In genomic region chr10:111537410-111537809, GRCm38 (mm10) we compare ENCODE assay signal across 13 mouse cellular contexts. TPM values are rescaled to one million over a fixed set of nuclear protein-coding genes. Genes with fewer than 3 reads are reported as not detected.
DNase-seq lines count a peak whose midpoint lies in the region; ATAC-seq and TF ChIP-seq lines count a peak whose summit lies in the region.
"Had no signal": no experiment of that assay in that cellular context is flagged by ENCODE, and none has a peak within 500 bp of the region (broad histone marks: within the 10 kb centered on the region; RNA-seq: fewer than 3 reads in every experiment).

No protein-coding gene starts in this region.

- H3K9me3 ChIP-seq in heart, embryonic 13.5 days: no peaks in the 10 kb centered on the region
- no peaks in the 10 kb centered on the region for H3K9me3 ChIP-seq in lung, embryonic 14.5 days (ENCODE audit: low read depth, low read length)
- no peaks in the 10 kb centered on the region for H3K9me3 ChIP-seq in intestine, embryonic 16.5 days (ENCODE audit: control insufficient read depth, low read length)
- H3K9me3 ChIP-seq in stomach, embryonic 14.5 days (ENCODE audit: control insufficient read depth, low read depth, low read length): peaks cover 4% of the 10 kb centered on the region; the same call in 1 of the 2 replicates
- no peaks in the 10 kb centered on the region; the same call in 1 of the 2 replicates for H3K9me3 ChIP-seq in hindbrain, embryonic 16.5 days (ENCODE audit: control insufficient read depth, low read length)

- no peaks in the 10 kb centered on the region for H3K27me3 ChIP-seq in heart, embryonic 13.5 days (replicated peaks)
- no peaks in the 10 kb centered on the region for H3K27me3 ChIP-seq in lung, embryonic 14.5 days (ENCODE audit: insufficient read depth, low read length)
- H3K27me3 ChIP-seq in intestine, embryonic 16.5 days (replicated peaks; ENCODE audit: control insufficient read depth, insufficient read depth, low read length): no peaks in the 10 kb centered on the region
- H3K27me3 ChIP-seq in stomach, embryonic 14.5 days (ENCODE audit: control insufficient read depth, insufficient read depth, low read length): no peaks in the 10 kb centered on the region
- H3K27me3 ChIP-seq in hindbrain, embryonic 16.5 days (replicated peaks; ENCODE audit: control insufficient read depth, insufficient read depth, low read length): no peaks in the 10 kb centered on the region
- H3K27me3 ChIP-seq: Patski had no signal

- no peak for DNase-seq in heart, adult 18-20 months
- no peak for DNase-seq in lung, embryonic 14.5 days
- DNase-seq in lung, postnatal 25 days (ENCODE audit: low spot score): no peak
- DNase-seq: adrenal gland, adult 2 months; cerebellum, postnatal 10 days; gastrocnemius, postnatal 36 days; kidney, postnatal 4 days had no signal

- peak overlapping the region; percentile 67 for H3K9ac ChIP-seq in heart, embryonic 13.5 days
- H3K9ac ChIP-seq in lung, embryonic 14.5 days: peak overlapping the region; percentile 34
- H3K9ac ChIP-seq in intestine, embryonic 16.5 days (ENCODE audit: low read depth, low read length): peak overlapping the region; percentile 54
- no peak overlapping the region; the same call in 1 of the 2 replicates for H3K9ac ChIP-seq in stomach, embryonic 14.5 days (replicated peaks; ENCODE audit: low read depth, low read length)
- no peak overlapping the region for H3K9ac ChIP-seq in hindbrain, embryonic 16.5 days (ENCODE audit: low read depth, low read length)

- no peak for ATAC-seq in heart, embryonic 13.5 days (ENCODE audit: extremely low read depth, insufficient number of reproducible peaks, low FRiP score, low TSS enrichment)
- no peak for ATAC-seq in lung, embryonic 14.5 days (ENCODE audit: insufficient read depth)
- ATAC-seq in intestine, embryonic 16.5 days: no peak
- ATAC-seq in stomach, embryonic 14.5 days (ENCODE audit: insufficient number of reproducible peaks, insufficient read depth, low FRiP score, low read depth): no peak
- ATAC-seq in hindbrain, embryonic 16.5 days: no peak
- ATAC-seq: forebrain, embryonic 14.5 days; Patski had no signal

- H3K4me1 ChIP-seq in heart, embryonic 13.5 days: peaks cover 29% of the 10 kb centered on the region
- H3K4me1 ChIP-seq in lung, embryonic 14.5 days (ENCODE audit: insufficient read depth): peaks cover 16% of the 10 kb centered on the region
- peaks cover 12% of the 10 kb centered on the region for H3K4me1 ChIP-seq in intestine, embryonic 16.5 days (ENCODE audit: control insufficient read depth, insufficient read depth, low read length)
- peaks cover 11% of the 10 kb centered on the region; the same call in 1 of the 2 replicates for H3K4me1 ChIP-seq in stomach, embryonic 14.5 days (ENCODE audit: control insufficient read depth, insufficient read depth, low read length)
- H3K4me1 ChIP-seq in hindbrain, embryonic 16.5 days (ENCODE audit: control insufficient read depth, insufficient read depth, low read depth, low read length): no peaks in the 10 kb centered on the region; the same call in 1 of the 2 replicates

- no peak for TF ChIP-seq CTCF in lung, embryonic 14.5 days (IDR thresholded peaks at IDR 0.05; ENCODE audit: low read depth)

- H3K36me3 ChIP-seq in heart, embryonic 13.5 days: no peaks in the 10 kb centered on the region
- no peaks in the 10 kb centered on the region for H3K36me3 ChIP-seq in lung, embryonic 14.5 days (ENCODE audit: insufficient read depth)
- H3K36me3 ChIP-seq in intestine, embryonic 16.5 days (ENCODE audit: control insufficient read depth, insufficient read depth, low read length): no peaks in the 10 kb centered on the region
- H3K36me3 ChIP-seq in stomach, embryonic 14.5 days (ENCODE audit: control insufficient read depth, insufficient read depth, low read length): no peaks in the 10 kb centered on the region
- no peaks in the 10 kb centered on the region for H3K36me3 ChIP-seq in hindbrain, embryonic 16.5 days (ENCODE audit: control insufficient read depth, insufficient read depth, low read length)

- peak overlapping the region; percentile 35 for H3K4me3 ChIP-seq in heart, embryonic 13.5 days
- peak overlapping the region; percentile 13 for H3K4me3 ChIP-seq in lung, embryonic 14.5 days (ENCODE audit: low read depth, low read length)
- H3K4me3 ChIP-seq in intestine, embryonic 16.5 days (ENCODE audit: low read length): no peak overlapping the region
- H3K4me3 ChIP-seq in stomach, embryonic 14.5 days (ENCODE audit: low read depth, low read length): no peak overlapping the region
- H3K4me3 ChIP-seq in hindbrain, embryonic 16.5 days (ENCODE audit: low read length): no peak overlapping the region

- H3K4me2 ChIP-seq in heart, embryonic 13.5 days: peak overlapping the region; percentile 67
- H3K4me2 ChIP-seq in lung, embryonic 14.5 days: peak overlapping the region; percentile 55
- H3K4me2 ChIP-seq in intestine, embryonic 16.5 days (ENCODE audit: low read depth, low read length): peak overlapping the region; percentile 36; the same call in 1 of the 2 replicates
- H3K4me2 ChIP-seq in stomach, embryonic 14.5 days (replicated peaks; ENCODE audit: low read depth, low read length): peak overlapping the region; percentile 37
- no peak overlapping the region for H3K4me2 ChIP-seq in hindbrain, embryonic 16.5 days (ENCODE audit: low read length)

- WGBS in heart, embryonic 13.5 days: 53% methylated on average over 19 of the region's 19 CpGs
- WGBS in lung, embryonic 14.5 days: 45% methylated on average over 19 of the region's 19 CpGs
- WGBS in intestine, embryonic 16.5 days: 72% methylated on average over 19 of the region's 19 CpGs
- WGBS in stomach, embryonic 14.5 days: 69% methylated on average over 19 of the region's 19 CpGs
- 91% methylated on average over 19 of the region's 19 CpGs for WGBS in hindbrain, embryonic 16.5 days

- 0 out of 2 replicates have a peak overlapping the region, but pooled peaks have one; percentile 28 for H3K27ac ChIP-seq in heart, embryonic 13.5 days (replicated peaks)
- H3K27ac ChIP-seq in lung, embryonic 14.5 days (ENCODE audit: low read depth): peak overlapping the region; percentile 72
- H3K27ac ChIP-seq in intestine, embryonic 16.5 days (ENCODE audit: low read length): no peak overlapping the region
- H3K27ac ChIP-seq in stomach, embryonic 14.5 days (ENCODE audit: low read length): no peak overlapping the region
- no peak overlapping the region for H3K27ac ChIP-seq in hindbrain, embryonic 16.5 days (ENCODE audit: low read depth, low read length)

RNA-seq across cellular contexts. Expression of gene Phlda1, which starts 31.3 kb away (rescaled TPM):
- polyA plus RNA-seq in heart, embryonic 13.5 days (2015; fragmentation: Nextera tagmentation; extraction: Ambion mirVana): 23.9 and 24.8 TPM in 2 replicates
- total RNA-seq in heart, adult 18-20 months (2021): 10 to 100 TPM in 1 of 2 experiments, 1 to 10 TPM in 1; 9.7 to 18.7 TPM
- polyA plus RNA-seq in lung, embryonic 14.5 days (2014; fragmentation: Nextera tagmentation; extraction: Ambion mirVana): 134 and 137 TPM in 2 replicates
- polyA plus RNA-seq in intestine, embryonic 16.5 days (2015; fragmentation: Nextera tagmentation; extraction: Ambion mirVana): 31.9 and 32.2 TPM in 2 replicates
- 56.3 and 60.2 TPM in 2 replicates for polyA plus RNA-seq in stomach, embryonic 14.5 days (2014; fragmentation: Nextera tagmentation; extraction: Ambion mirVana)
- 54.4 and 54.8 TPM in 2 replicates for polyA plus RNA-seq in hindbrain, embryonic 16.5 days (2015; fragmentation: Nextera tagmentation; extraction: Ambion mirVana)

Comparison
In these comparisons a context has a peak if more than half of its experiments do, and no peak if none do; other contexts are left out.
1. H3K27ac ChIP-seq: peak in heart, embryonic 13.5 days (single experiment) and lung, embryonic 14.5 days (single experiment); none in intestine, embryonic 16.5 days (single experiment), stomach, embryonic 14.5 days (single experiment) and hindbrain, embryonic 16.5 days (single experiment).
2. H3K4me3 ChIP-seq: peak in heart, embryonic 13.5 days (single experiment) and lung, embryonic 14.5 days (single experiment); none in intestine, embryonic 16.5 days (single experiment), stomach, embryonic 14.5 days (single experiment) and hindbrain, embryonic 16.5 days (single experiment).
3. H3K9ac ChIP-seq: peak in heart, embryonic 13.5 days (single experiment), lung, embryonic 14.5 days (single experiment) and intestine, embryonic 16.5 days (single experiment); none in stomach, embryonic 14.5 days (single experiment) and hindbrain, embryonic 16.5 days (single experiment).